Comparison of ENCODE assay signal across 8 mouse cellular contexts in the genomic region with DNA sequence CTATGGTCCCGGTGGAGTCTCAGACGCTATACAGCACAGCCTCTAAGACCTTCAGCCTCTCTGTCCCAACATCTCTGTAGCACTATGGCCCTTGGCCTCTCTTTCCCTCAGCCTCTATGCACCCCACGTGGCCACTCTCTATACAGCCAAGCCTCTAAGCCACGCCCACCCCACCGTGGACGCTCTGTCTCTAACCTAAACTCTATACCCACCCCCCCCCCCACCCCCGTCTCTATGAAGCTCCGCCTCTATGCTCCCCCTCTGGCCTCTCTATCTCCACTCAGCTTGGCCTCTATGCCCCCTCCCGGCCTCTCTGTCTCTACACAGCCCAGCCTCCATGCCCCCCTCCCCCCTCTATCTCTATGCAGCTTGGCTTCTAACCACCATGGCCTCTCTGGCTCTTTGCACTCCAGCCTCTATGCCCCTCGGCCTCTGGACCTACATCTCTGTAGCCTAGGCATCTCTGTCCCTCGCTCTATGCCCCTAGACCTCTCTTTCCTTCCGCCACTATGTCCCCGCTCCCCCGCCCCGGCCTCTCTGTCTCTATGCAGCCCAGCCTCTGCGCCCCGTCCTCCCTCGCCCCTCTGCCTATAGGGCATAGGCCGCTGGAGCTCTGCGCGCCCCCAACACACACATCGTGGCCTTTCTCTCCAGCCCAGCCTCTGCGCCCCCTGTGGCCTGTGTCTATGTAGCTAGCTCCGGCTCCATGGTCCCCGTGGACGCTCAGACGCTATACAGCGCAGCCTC. TPM values are rescaled to one million over a fixed set of nuclear protein-coding genes. Genes with fewer than 3 reads are reported as not detected.
A peak's percentile ranks its signal among the peaks of the same experiment; 100 is the strongest.
DNase-seq lines count a peak whose midpoint lies in the region; ATAC-seq lines count a peak whose summit lies in the region.

No protein-coding gene starts in this region.

- peak overlapping the region; percentile 46 for H3K9ac ChIP-seq in liver, embryonic 16.5 days (ENCODE audit: low read depth, low read length)
- peak overlapping the region; percentile 63 for H3K9ac ChIP-seq in neural tube, embryonic 11.5 days (ENCODE audit: low read length)

- H3K27me3 ChIP-seq in heart, embryonic 10.5 days (ENCODE audit: insufficient read depth, poor library complexity, severe bottlenecking): peaks cover 4% of the 10 kb centered on the region; the same call in 1 of the 2 replicates
- H3K27me3 ChIP-seq in liver, embryonic 16.5 days (ENCODE audit: control insufficient read depth, insufficient read depth, low read depth, low read length): no peaks in the 10 kb centered on the region
- H3K27me3 ChIP-seq in neural tube, embryonic 11.5 days (ENCODE audit: control insufficient read depth, insufficient read depth, low read length): no peaks in the 10 kb centered on the region

- peak overlapping the region; percentile 60 for H3K4me3 ChIP-seq in heart, embryonic 10.5 days
- H3K4me3 ChIP-seq in liver, embryonic 16.5 days (ENCODE audit: low read depth, low read length): peak overlapping the region; percentile 55
- H3K4me3 ChIP-seq in neural tube, embryonic 11.5 days (ENCODE audit: low read depth, low read length): peak overlapping the region; percentile 31

- H3K9me3 ChIP-seq in heart, embryonic 10.5 days: no peaks in the 10 kb centered on the region
- H3K9me3 ChIP-seq in liver, embryonic 16.5 days (replicated peaks; ENCODE audit: control insufficient read depth, low read length): no peaks in the 10 kb centered on the region
- H3K9me3 ChIP-seq in neural tube, embryonic 11.5 days (ENCODE audit: control insufficient read depth, low read length): no peaks in the 10 kb centered on the region

- ATAC-seq in liver, embryonic 16.5 days (ENCODE audit: low read depth): peak; percentile 75
- peak; percentile 87 for ATAC-seq in neural tube, embryonic 11.5 days (ENCODE audit: insufficient read depth, low FRiP score, low TSS enrichment)

- peak overlapping the region; percentile 91 for H3K27ac ChIP-seq in heart, embryonic 10.5 days
- H3K27ac ChIP-seq in liver, embryonic 16.5 days (ENCODE audit: low read length): peak overlapping the region; percentile 21; the same call in 1 of the 2 replicates
- H3K27ac ChIP-seq in neural tube, embryonic 11.5 days (ENCODE audit: low read depth, low read length): peak overlapping the region; percentile 93

- WGBS in heart, embryonic 10.5 days: 24% methylated on average over 28 of the region's 28 CpGs
- 16% methylated on average over 28 of the region's 28 CpGs for WGBS in liver, embryonic 16.5 days (ENCODE audit: insufficient replicate concordance)
- 9% methylated on average over 26 of the region's 28 CpGs for WGBS in neural tube, embryonic 11.5 days

- DNase-seq in ovary, adult 18-20 months (ENCODE audit: low spot score): peak; percentile 54
- no peak for DNase-seq in ovary, postnatal 10 days (ENCODE audit: low spot score)
- DNase-seq in cerebellum, postnatal 4 days (ENCODE audit: low spot score in 2 of 2): peak; percentile 34 to 62
- DNase-seq in heart, embryonic 10.5 days (ENCODE audit: low spot score): peak; percentile 92
- DNase-seq in kidney, adult 8-10 months: peak; percentile 14 to 27
- DNase-seq in neural tube, embryonic 11.5 days (ENCODE audit: low spot score): peak; percentile 86
- peak; percentile 41 for DNase-seq in telencephalon, adult 2 months (ENCODE audit: low read depth, low spot score)

- peak overlapping the region; percentile 81 for H3K4me2 ChIP-seq in liver, embryonic 16.5 days (ENCODE audit: low read depth, low read length)
- peak overlapping the region; percentile 56 for H3K4me2 ChIP-seq in neural tube, embryonic 11.5 days (ENCODE audit: low read depth)

- H3K4me1 ChIP-seq in heart, embryonic 10.5 days: 0 out of 2 replicates have a peak, but pooled peaks cover 5% of the 10 kb centered on the region
- no peaks in the 10 kb centered on the region for H3K4me1 ChIP-seq in liver, embryonic 16.5 days (ENCODE audit: control insufficient read depth, low read depth, low read length)
- H3K4me1 ChIP-seq in neural tube, embryonic 11.5 days (ENCODE audit: control insufficient read depth, insufficient read depth, low read length): no peaks in the 10 kb centered on the region

- no peaks in the 10 kb centered on the region for H3K36me3 ChIP-seq in heart, embryonic 10.5 days
- no peaks in the 10 kb centered on the region for H3K36me3 ChIP-seq in liver, embryonic 16.5 days (ENCODE audit: control insufficient read depth, insufficient read depth)
- H3K36me3 ChIP-seq in neural tube, embryonic 11.5 days (ENCODE audit: control insufficient read depth, insufficient read depth, low read length): no peaks in the 10 kb centered on the region

RNA-seq across cellular contexts. Expression of gene Las1l, which starts 11.3 kb away (rescaled TPM):
- 72.8 and 73.4 TPM in 2 replicates for polyA plus RNA-seq in heart, embryonic 10.5 days (2016; fragmentation: Nextera tagmentation; extraction: Ambion mirVana)
- 23.2 and 25.2 TPM in 2 replicates for polyA plus RNA-seq in liver, embryonic 16.5 days (2015; fragmentation: Nextera tagmentation; extraction: Ambion mirVana)
- 46.2 and 50.3 TPM in 2 replicates for polyA plus RNA-seq in neural tube, embryonic 11.5 days (2014; fragmentation: Nextera tagmentation; extraction: Ambion mirVana)

Comparison
In these comparisons a context has a peak if more than half of its experiments do, and no peak if none do; other contexts are left out.
1. H3K27ac ChIP-seq: peak in every context shown above with its lines; median percentile 93 in neural tube, embryonic 11.5 days; 91 in heart, embryonic 10.5 days; 21 in liver, embryonic 16.5 days.